Mouse (Mus musculus) B cell, adult 67 days (primary cell): ENCODE measurements around the gene Cinp. TPM values are rescaled to one million over a fixed set of nuclear protein-coding genes. Genes with fewer than 3 reads are reported as not detected.

ENCODE experiments used
- total RNA-seq, 2 experiments: library from RNA; stranded (reverse); gene quantifications; 4 replicates each; pipeline ENCODE4 v1.2.4; 2023

Gene Cinp
- 10 to 100 TPM; 25.3 to 38.6 TPM for total RNA-seq

DNA sequence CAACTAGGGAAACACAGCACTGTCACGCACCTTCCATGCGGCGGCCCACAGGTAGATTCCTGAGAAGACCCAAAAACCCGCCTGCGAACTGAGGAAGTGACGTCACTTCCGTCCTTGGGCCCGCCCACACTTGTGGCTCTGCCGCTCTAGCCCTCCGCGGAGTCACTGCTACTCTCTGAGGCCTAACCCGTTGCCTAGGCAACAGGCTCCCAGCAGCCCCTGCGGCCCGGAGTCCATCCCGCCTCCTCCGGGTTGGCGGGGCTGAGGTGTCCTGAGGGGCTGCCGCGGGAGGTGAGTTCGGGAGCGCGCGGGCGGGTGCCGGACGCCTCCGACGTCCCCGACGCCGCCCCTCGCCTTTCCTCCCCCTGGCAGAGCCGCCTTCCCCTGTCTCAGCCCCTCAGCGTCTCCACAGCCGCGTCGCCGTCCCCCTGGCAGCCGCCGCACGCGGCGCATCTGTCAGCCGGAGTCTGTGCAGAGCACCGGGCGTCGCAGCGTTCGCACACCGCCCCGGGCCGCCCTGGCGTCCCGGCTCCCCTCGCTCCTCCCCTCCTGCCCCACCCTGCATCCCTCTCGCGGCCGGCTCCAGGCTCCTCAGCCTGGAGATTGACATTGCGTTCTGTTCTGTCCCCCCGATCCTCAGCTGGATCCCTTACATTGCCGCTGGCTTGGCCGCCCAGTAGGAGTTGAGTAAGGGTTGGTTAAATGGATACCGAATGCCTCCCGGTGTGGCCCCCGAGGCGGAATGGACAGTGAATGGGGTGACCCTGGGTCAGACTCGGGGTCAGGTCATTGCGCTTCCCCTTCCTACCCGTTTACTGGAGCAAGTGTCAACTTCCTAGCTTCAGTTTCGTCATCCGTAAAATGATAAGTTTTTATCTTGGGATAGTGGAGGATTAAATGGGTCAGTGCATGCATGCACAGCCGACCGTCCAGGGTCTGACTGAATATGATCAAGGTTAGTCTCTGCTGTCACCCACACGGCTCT lies at the start of gene Cinp, which contains the start of gene Tecpr2:
TSS of gene Cinp (minus strand) at position 110 of the 985 bp plus-strand sequence.
TSS of gene Tecpr2 (plus strand) at position 229 of the 985 bp plus-strand sequence.

DNA sequence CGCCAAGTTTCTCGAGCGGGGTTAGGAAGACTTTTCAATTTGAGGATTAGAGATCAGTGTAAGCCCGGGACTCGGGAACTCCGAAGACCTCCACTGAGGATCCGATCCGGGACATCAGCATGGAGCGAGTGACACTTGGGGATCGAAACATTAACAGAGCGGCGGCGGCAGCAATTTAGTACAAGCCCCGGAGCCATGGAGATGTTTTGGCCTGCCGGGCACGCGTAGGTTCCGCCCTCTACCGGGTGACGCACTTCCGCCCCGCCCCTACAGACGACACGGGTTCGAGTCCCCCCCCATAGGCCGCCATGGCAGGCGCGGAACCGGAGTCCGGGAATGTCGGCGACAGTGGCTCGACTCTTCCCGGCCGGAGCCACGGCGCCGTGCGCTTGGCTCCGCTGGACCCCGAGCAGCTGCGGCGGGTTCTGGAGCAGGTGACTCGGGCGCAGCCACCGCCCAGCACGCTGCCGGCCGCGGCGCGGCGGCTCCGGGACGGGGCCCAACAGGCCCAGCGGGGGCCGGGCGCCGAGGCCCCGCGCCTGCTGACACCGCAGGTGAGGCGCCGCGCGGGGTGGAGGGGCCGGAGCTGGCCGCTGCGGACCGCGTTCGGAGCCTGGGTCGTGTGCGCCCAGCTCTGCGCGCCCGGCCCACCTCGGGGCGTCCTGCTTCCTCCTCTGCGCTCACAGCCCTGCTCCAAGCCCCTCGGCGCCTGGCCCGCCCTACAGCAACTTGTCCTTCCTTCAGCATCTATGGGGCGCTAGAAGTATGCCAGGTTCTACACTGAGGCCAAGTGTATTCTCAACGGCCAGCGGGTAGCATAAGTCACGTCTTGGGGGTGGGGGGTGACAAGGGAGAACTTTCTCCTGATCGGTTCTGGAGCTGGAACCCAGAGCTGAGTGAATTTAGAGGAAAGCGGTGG lies 38.7 kb downstream of the Cinp start, which contains the start of gene Zfp839:
TSS of gene Zfp839 (plus strand) at position 244 of the 919 bp plus-strand sequence.

DNA sequence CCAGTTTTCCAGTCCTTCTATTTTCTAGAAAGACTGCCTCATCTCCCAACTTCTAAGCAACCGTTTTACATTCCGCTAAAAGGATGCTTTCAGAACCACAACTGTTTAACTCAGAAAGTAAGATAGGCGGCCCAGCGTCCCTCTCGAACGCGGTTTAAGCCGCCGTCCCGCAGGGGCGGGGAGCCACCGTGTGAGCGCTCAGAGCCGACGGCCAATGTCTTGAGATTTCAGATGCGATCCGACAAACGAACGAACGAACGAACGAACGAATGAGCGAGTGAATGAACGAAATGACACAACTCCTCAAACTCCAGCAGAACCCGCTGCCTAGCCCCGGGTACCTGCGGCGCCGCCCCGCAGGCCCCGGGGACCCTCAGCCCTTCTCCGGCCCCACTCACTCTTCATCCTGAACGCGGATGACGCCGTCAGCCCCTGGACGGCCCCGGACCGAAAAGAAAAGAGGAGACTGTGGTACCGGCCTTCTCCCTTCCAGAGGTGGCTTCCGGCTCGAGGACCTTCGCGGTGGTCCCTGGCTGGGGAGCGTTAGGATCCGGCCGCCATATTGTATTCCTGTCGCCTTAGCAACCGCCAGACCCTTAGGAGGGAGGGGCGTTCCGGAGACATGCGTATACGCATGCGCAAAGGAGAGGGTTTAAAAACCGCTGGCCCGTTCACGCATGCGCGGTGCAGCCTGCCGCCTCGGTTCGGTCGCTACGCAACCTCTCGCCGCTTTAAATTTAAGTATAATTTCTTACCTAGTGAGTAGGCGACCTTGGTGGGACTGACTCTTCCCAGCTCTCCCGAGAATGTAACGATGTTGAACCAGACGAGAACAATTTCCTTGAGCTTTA lies 48.4 kb downstream of the Cinp start, which contains the start of gene Mok:
TSS of gene Mok (minus strand) at position 592 of the 851 bp plus-strand sequence.

Other genes starting within 250 kb of the Cinp start
- gene 1700001K19Rik, start 206.5 kb downstream of the Cinp start, total RNA-seq = not detected
- gene Hsp90aa1, start 186.4 kb downstream of the Cinp start, total RNA-seq = 100 to 1,000 TPM; 460 to 702 TPM
- 10 to 100 TPM; 69.3 to 85.7 TPM for gene Wdr20, start 151.2 kb downstream of the Cinp start, total RNA-seq
- not detected for gene Mok, start 48.2 kb downstream of the Cinp start, total RNA-seq
- 10 to 100 TPM; 17.1 to 17.3 TPM for gene Zfp839, start 38.9 kb downstream of the Cinp start, total RNA-seq
- 1 to 10 TPM; 7.8 to 8.6 TPM for gene Tecpr2, start 119 bp upstream of the Cinp start, total RNA-seq
- 10 to 100 TPM in 1 of 2 experiments, 1 to 10 TPM in 1; 9.1 to 10.4 TPM for gene Ankrd9, start 89.9 kb upstream of the Cinp start, total RNA-seq
- 10 to 100 TPM; 35.8 to 41.3 TPM for gene Rcor1, start 150.2 kb upstream of the Cinp start, total RNA-seq